Mouse (Mus musculus): ENCODE measurements around the gene Gm27027. TPM values are rescaled to one million over a fixed set of nuclear protein-coding genes. Genes with fewer than 3 reads are reported as not detected.

Gm27027 gene
- polyA plus RNA-seq, 3 experiments from 2014 or later, result not detected

DNA sequence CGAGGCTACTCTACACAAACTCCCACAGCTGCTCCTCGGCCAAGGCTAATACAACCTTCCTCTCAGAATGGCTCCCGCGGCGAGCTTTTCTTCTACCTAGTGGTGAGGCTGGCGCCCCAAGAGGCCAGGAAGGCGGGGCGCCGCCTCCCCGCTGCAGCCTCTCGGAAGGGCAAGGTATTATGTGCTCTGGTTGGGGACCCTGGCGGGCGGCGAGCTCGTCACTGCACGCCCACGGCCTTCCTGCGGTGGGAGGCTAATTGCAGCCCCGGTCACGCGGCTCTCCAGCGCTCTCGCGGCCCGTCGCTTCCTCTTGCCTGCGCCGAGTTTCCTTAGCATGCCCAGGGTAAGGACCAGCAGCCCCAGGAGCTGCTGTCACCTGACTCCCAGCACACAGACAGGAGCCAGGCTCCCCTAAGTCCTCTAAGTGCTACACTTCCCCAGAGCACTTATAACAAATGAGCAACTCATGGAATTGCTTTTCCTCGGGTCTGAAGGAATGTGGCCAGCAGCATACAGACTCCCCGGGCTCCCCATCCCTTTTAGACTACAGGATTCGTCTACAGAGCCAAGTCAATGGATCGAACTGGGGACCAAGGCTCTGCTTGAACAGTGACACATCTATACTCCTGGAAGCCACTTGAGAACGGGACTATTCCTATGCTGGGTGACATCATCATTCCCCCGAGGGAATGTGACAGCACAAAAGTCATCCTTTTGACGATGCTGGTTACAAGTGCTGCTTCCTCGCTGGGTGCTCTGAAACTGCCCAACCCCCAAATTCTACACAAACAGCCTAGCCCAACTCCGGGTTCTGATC lies 19.5 kb downstream of the Gm27027 start:
- ATAC-seq, result peak; percentile 90

DNA sequence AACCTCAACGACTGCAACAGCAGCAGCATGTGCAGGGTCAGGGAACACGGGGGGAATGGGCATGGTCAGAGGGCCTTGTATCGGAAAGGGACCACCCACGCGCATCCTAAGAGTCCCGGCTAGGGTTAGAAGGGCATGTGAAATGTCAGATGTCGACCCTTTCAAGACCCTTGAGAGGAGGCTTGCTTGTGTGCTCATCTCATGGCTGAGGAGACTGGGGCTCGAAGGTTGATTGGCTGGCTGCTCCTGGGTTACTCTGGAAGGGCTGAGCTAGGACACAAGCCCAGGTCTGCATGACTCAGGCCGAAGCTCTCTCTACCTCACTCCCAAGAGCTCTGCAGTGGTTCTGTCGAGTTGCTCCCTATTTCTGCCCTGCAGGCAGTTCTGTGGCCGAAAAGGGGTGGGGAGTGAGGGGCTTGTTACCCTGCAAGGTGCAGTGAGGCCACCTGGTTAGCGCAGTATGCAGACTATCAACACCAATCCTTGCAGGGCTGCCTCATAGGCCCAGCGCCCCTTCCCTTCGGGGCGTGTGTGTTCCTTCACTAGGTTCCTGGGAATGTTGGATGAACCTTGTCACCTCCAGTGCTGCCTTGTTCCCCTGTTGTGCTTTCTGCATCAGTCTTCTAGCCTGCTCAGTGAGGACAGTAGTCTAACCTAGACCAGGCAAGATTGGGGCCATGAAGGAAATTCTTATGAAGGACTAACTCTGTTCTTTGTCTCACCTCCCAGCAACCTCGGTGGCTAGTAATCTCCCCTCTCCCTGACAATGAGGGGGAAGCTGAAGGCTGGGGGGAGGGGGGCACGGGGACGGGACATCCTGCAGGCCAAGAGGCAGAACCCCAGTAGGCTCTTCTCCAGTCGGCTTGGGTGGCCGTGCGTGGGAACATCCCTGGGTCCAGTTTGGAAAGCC lies 20.4 kb downstream of the Gm27027 start:
- ATAC-seq, result peak; percentile 37

GRCm38 (mm10) chr2:93975041-93975440 lies 21.1 kb downstream of the Gm27027 start:
- no peak for ATAC-seq

- no peak for ATAC-seq
Measured at GRCm38 (mm10) chr2:93971647-93972046, 24.5 kb downstream of the Gm27027 start.

DNA sequence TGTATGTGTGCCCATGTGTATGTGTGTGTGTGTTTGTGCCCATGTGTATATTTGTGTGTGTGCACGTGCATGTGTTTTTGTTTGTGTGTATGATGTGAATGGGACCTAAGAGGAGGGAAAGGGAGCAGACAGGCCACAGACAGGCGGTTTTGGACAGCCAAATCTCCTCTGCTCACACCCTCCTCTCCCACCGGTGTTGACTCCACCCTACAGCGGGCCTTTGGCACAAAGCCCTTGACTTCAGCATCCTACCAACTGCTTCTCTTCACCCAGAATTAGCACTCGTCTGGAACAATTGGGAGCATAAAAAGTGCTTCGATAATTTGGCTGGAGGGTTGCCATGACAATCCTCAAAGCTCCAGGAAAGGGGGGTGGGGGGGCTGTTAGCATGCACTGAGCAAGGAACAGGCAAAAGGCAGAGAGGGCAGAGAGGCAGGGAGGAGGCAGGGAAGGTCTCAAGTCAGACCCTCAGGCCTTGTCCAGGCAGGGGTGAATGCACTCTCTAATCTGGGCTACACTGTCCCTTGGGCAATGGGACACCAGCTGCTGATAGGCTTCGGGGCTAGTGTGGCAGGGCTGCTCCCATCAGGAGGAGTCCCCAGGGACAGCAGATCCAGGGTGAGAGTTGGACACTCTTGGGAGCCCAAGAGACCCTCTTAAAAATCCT lies 31.5 kb downstream of the Gm27027 start:
- no peak for ATAC-seq

DNA sequence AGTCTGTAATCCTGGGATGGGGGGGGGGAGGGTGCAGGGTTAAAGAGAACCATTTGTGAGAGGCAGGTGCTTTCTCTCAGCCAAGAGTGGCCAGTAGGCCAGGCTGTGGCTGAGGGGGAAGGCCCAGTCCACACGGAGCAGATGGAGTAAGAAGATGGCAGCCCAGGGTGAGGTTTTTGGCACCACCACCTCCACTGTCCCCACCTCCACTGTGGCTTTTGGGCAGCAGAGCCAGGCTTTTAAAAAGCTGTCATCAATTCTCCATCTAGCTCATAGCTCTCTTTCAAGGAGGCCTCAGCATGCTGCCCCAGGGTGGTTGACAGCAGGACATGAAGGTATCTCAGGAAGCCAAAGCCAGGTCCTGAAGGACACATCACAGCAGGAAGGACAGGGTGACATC lies 32.4 kb downstream of the Gm27027 start:
- no peak for ATAC-seq

DNA sequence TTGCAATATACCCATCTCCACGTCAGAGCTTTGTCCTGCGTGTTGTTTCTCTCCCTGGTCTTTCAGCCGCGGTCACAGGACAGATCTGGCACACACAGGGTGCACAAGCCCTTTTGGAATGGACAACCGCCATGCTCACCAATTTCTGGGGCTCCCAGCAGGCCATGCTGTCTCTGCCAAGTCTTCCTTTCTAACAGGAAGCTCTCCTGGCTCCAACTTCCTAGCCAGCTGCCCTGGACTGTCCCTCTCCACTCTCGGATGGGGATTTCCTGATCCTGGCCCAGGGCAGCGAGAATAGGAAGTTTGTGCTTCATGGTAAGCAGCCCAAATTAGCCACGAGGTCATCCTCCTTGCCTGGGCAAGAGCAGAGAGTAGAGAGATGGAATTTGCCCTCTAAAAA lies 34.4 kb downstream of the Gm27027 start:
- no peak for ATAC-seq

DNA sequence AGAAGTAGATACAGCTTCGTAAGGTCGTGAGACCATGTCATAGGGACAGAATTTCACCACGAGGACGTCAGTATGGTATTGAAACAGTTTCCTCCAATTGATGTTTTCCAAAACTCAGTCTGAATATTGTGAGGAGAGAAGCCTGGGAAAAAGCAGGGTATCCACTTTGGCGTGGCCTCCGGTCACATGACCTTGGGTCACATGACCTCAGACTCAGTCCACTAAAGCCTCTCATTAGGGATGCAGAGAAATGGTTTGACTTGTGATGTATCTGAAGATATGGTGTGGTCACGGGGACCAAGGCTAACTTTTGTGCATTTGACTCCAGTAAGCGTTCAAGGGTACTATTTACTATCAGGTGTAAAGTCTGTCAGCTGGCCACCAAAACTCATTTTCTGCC lies 36.8 kb downstream of the Gm27027 start:
- ATAC-seq, result no peak

DNA sequence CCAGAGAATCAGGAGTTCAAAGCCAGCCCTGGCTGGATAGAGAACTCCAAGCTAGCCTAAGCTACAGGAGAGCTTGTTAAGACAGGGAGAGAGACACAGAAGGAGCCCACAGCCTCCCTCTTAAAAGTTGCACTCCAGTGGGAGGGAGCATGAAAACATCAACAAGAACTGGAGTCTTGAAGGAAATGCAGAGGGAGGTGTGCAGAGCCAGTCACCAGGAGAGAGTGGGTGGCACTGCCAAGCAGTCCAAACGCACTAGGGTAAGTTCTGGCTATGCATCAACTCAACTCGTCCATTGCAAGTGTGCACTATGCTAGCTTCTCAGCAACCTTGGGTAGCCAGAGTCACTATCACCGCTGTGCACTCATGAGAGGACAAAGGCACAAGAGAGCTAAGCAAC lies 37.9 kb downstream of the Gm27027 start:
- no peak for ATAC-seq

- no peak for ATAC-seq
Measured at GRCm38 (mm10) chr2:93957785-93958175, 38.4 kb downstream of the Gm27027 start.

- ATAC-seq, result no peak
Measured at GRCm38 (mm10) chr2:93956908-93957784, 39.0 kb downstream of the Gm27027 start, which contains the start of gene Gm13889. Gene Gm13889, minus strand, starts transcription at chr2:93957201.

- ATAC-seq, result no peak
Measured at GRCm38 (mm10) chr2:93956331-93956801, 39.8 kb downstream of the Gm27027 start.

DNA sequence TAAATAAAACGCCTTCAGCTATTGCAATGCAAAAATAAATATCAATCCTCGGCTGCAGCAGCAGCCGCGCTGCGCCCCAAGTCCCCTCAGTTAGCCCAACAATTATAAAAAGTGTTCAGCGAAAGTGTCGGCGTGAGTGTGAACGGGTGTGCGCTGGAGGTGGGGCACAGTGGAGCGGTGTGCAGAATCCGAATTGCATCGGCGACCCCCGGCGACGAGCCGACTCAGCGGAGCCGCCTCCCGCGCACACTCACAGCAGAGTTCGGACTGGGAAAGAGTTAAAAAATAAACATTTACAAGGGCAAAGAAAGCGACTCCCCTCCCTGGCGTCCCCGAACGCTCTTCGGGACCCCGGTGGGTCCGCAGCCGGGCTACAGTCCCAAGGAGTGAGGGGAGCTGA lies 40.3 kb downstream of the Gm27027 start:
- ATAC-seq, result no peak

- no peak for ATAC-seq
Measured at GRCm38 (mm10) chr2:93954781-93955578, 41.2 kb downstream of the Gm27027 start.

DNA sequence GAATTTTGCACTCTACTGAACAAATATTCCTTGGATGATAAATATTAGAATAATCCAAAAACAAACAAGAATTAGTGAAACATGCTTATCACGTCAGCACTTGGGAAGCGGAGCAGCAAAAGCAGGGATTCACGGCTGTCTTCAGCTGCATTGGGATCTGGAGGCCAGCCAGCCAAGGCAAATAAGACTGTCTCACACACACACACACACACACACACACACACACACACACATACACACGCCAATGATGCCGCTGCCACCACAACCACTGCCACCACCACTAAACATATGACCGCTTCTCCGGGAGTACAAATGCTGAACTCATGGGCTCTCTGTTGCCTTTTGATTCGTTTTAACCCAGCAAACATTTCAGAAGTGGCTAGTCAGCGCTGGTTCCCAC lies 42.4 kb downstream of the Gm27027 start:
- ATAC-seq, result no peak

DNA sequence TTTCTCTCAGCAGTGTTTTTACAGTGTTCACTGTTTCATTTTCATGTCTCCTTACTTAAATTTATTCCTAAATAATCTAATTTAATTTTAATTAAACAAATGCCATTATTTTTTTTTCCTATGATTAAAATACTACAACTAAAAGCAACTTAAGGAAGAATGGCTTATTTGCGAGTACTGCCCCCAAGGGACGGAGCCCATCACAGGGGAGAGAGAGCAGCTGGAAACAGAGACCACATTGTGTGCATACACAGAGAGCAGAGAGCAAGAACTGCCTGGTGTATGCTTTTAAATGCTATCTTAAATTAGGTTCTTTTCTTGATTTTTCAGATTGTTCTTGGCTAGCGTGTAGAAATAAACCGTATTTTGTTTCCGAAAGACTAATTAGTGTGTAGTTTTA lies 49.2 kb downstream of the Gm27027 start:
- ATAC-seq, result no peak

DNA sequence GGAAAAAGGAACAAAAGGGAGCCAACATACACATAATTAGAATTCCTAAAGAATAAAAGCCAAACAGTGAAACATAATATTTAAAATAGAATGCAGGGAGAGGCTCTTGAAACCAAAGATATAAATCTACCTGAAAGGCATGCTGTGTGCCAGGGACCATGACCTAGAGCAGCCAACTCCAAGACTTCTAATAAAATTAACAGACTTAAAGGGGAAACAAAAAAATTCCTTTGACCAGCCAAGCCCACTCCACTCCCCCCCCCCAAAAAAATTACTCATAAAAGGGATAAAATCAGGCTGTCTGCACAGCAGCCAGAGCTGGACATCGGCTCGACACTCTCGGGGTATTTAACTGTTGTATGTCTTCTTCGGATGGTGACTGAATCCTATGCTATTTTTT lies 51.3 kb downstream of the Gm27027 start:
- no peak for ATAC-seq

- no peak for ATAC-seq
Measured at GRCm38 (mm10) chr2:93944099-93944498, 52.1 kb downstream of the Gm27027 start.

- no peak for ATAC-seq
Measured at GRCm38 (mm10) chr2:93941670-93942069, 54.5 kb downstream of the Gm27027 start.

DNA sequence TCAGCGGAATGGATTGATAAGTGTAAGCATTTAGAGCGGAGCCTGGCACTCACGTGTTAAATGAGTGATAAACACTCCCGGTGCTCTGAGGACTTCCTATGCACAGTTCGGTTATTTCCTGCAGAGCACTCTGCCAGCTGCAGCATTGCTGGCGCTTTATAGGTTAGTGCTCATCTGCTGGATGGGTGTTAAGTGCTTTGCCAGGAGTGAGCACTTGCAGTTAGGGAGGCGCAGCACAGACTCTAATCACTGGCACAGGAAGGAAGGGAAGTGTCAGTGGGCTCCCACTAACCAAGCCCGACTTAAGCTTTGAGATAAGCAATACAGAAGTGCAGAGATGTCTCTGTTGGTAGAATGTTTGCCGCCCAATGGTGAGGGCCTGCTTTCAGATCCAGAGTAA lies 57.6 kb downstream of the Gm27027 start:
- no peak for ATAC-seq

- no peak for ATAC-seq
Measured at GRCm38 (mm10) chr2:93928866-93929265, 67.3 kb downstream of the Gm27027 start.
